Mouse (Mus musculus) frontal cortex, adult 2 months (tissue): Measurements from ENCODE around the gene Nipal4. TPM values are rescaled to one million over a fixed set of nuclear protein-coding genes. Genes with fewer than 3 reads are reported as not detected.
"Not testable (repeated sequence)": the region's sequence is repeated elsewhere in the genome, so short reads cannot be mapped to it uniquely, and the experiment has no call there.

Experiments
- DNase-seq, 2 experiments: peaks; one replicate each; pipeline ENCODE4 v3.0.0; 2022; ENCODE audit warnings: low spot score in 1 of 2; ENCODE audit errors: extremely low spot score in 1 of 2
- polyA plus RNA-seq: library from polyadenylated mRNA; depleted of rRNA; stranded (reverse); fragments of >200 nt; gene quantifications from 2 replicates; pipeline ENCODE4 v1.2.3, GENCODE M21; 2012; rRNA removed

Gene Nipal4
- 2.7 TPM in 2 replicates for polyA plus RNA-seq

DNA sequence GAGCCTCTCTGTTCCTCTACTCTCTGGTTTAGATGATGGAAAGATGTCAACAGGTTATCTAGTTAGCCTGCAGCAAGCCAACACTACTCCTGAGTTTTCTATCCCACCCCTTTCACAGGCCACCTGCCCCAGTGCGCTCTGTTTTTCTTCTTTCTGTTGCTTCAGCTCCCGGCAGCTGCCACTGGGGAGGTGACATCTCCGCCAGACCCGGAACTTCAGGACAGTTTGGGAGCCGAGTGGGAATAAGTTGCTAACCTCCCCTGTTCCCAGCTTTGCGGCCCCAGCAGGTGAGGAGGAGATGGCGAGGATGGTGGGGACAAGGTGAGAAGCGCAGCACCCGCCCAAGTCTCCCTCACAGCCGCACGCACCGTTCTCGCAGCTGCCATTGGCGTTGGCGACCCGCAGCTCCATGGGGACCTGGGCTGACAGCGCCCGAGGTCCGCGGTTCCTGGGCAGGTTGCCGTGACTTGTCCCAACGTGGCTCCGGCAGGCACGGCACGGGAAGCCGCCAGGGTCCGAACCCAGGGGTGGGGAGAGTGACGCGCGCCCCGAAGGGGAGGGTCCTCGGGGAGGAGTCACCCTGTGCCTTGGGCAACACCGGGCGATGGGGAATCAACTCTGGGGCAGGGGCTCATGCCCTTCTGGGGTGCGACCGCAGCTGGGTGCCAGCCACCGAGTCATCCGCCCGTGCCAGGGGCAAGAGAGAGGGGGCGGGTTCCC lies at the start of gene Nipal4:
Gene Nipal4 (minus strand): TSS at position 643 of the 720 bp plus-strand sequence.
- DNase-seq: peak in 1 of 2 experiments; percentile 11

DNA sequence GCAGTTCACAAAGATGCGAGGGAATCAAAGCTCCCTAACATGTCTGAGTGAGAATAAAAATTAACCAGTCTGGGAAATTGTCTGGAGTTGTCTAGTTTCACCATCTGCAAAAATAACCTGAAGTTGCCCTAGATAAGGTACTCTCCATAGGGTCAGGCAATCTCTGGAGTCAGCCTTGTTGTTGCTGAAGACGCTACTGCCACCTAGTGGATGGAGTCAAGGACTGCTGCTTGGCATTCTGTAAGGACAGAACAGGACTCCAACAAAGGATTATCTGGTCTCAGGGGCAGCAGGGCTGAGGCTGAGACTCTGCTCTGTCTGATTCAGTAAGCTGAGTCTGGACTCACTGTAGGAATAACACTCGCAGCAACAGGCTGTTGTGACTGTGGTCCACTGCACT lies 49.0 kb upstream of the Nipal4 start:
- DNase-seq: peak; percentile 55 to 84

DNA sequence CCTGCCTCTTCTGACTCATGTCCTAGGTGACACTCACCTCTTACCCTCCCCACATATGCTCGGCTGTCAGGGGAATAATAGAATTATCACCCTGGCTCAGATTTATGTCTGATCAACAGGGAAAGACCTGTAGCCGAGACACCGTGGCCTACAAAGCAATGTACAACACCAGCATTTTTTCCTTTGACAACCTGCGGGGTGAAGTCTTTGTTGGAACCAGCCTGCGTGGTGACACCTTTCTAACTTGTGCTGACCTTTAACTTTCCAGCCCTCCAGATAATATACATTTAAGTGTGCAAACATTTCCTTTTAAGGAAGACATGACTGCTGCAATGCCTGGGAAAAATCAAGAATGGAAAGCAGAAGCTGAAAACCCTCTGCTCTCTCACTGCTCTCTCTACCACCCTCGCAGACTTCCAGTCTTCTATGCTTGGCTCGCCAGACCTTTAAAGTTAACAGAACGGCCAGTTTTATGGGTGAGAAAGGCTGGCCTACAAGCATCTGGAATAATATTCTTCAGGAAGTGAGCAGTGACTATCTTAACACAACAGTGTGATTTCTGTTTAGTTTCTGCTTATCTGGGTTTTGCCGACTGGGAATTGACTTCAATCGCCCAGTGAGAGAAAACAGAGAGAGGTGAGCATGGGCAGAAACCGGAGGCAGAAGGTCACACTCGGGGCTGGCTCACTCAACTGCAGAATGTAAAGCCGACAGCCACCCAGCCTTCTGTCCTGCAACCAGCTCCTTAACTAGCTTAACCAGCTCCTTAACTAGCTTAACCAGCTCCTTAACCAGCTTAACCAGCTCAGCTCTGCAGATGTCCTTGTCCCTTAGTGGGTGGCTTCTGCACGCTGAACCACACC lies 48.3 kb upstream of the Nipal4 start:
- no peak for DNase-seq

DNA sequence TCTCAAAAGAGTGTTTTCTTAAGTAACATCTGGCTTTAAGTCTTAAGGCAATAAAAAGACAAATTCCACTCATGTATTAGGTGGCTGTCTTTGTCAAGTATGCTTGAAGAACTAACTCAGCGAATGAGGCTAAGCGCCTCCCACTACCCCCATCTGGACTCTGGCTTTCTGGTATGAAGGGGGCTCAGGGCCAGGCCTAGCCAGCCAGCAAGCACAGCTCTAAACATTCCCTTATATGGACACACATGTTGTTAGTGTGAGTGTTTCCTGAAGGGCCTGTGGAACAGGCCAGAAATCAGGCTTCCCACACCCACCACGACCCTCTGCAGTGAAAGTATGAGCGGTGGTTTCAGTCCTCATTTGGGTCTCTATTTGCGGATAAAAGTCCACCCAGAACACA lies 47.5 kb upstream of the Nipal4 start:
- no peak for DNase-seq

DNA sequence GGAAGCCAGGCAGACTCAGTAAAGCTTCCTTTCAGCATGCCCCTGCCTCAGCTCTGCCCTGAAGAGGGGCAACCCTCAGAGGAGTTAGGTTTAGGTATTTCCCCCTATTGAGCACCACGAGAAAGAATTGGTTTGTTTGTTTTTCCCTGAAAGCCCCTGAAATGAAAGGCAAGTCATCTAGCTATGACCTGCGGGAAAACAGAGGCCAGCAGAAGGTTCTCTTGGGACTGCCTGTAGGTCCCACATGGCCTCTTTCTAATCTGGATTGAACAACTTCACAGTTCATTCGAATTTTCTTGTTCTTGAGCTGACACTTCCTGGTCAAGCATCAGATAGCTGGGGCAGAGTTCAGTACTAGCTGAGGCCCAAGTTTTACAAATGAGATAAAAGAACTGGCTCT lies 45.5 kb upstream of the Nipal4 start:
- DNase-seq: no peak

DNA sequence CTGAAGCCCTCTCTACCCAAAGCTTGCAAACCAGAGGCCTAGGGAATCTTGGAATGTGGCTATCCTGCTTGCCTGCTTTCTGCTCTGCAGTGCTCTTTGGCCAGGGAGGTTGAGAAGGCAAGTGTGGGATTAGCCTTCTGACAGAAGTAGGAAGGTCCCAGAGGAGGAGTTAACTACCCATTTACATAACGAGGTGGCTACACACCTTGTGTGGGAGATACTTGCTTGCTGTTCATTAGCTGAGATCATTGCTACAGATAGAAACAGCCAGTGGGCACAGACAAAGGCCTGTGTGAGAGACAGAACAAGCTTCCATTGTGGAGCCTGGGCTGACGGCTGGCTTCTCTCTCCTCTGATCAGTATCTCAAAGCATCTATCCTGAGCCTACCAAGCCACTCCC lies 43.6 kb upstream of the Nipal4 start:
- DNase-seq: no peak

DNA sequence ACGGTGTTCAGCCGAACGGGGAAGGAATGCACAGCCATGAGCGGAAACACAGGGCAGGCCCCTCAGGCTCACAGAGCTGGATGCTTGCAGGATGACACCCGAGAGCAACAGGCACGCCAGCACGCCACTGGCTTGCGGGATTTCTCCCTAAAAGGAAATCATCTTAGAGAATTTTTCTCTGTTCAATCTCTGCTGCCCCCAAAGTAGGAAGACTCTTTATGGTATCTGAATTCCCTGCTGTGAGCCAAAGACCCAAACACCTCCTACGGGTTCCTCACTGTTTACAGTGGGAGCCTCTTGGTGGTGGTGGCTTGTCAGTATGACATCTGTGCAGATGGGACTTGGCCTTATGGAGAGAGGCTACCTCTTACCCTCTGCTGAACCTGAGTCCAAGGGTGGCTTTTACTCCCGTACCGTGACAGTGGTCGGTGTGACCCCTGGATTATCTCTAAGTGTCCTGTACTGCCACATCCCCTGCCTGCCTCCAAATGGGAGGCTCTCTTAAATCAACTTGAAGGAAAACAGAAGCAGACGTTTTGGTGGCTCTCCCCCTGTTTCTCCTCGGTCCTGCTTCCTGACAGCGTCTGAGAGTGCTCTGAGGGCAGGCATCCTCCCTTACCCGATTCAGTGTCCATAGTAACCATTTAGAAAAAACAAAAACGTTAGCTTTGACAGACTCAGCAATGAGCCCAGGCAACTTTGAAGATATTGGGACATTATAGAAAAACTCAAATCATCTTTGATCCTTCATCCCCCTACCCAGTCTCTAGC lies 39.5 kb upstream of the Nipal4 start:
- peak in 1 of 2 experiments; percentile 63 for DNase-seq

DNA sequence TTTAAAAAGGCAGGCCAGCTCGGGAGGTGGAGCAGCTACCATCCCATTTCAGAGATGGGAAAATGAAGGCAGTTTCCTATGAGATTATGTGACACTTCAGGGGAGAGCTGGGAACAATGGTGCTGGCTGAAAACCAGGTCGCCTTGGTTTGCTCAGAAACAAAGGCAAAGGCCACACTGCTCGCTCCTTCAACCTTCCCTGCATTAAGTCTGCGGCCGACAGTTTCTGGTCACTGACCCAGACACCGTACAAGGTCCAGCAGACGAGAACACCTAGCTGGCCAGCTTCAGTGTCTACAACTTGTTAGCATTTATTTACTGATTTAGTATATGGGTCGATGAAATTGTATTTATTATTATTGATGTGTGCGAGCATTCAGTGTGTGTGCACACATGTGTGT lies 38.5 kb upstream of the Nipal4 start:
- no peak for DNase-seq

DNA sequence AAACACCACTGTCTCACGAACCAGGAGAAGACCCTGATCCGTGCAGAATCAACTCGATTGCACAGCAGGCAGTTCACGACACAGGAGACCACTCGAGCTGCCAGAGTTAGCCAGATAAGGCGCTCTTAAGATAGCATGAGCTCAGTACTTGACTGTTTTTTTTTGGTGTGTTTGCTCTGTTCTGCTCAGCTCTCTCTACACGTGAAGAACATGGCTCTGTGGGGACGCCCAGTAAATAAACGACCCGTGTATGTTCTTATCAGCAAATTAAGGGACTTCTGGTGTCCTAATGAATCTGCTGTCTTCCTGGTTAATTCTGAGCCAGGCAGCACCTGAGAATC lies 36.2 kb upstream of the Nipal4 start:
- DNase-seq: no peak

DNA sequence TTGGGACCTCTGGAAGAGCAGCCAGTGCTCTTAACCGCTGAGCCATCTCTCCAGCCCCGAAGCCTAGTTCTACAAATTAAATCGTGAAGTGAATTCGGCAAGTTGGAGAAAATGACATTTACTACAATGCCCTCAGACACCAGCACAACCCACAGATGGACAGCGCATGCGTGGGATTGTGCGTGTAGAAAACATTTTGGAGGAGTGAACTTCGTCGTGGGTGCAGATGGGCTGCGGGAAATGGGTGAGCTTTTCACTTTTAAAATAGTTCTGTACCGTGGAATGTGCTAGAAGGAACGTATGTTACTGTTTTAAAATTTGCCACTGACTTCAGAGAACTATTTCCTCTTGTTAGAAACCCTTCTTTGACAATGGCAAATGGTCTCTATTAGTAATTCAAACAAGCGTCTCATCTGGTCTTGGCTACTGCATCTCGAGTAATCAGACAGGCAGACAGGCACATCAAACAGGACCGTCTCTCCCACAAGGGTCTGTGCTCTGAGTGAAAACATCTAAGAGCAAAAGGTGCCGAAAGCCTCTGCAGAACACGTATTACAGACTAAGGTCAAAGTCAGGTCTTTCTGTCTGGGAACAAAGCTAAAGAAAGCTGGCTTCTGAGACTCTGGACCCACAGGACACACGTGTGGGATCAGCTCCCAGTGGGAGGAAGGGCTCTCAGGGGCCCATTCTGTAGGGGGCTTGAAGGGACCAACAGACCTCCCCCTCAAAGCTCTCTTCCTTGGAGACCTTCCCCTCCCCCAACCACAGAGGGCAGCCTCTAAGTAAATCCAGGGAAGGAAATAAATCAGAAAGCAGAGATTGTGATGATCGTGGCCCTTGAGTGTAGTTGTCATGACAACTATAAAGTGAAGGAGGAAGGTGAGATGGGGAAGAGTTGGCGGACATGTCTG lies 35.6 kb upstream of the Nipal4 start:
- DNase-seq: peak; percentile 67 to 83

DNA sequence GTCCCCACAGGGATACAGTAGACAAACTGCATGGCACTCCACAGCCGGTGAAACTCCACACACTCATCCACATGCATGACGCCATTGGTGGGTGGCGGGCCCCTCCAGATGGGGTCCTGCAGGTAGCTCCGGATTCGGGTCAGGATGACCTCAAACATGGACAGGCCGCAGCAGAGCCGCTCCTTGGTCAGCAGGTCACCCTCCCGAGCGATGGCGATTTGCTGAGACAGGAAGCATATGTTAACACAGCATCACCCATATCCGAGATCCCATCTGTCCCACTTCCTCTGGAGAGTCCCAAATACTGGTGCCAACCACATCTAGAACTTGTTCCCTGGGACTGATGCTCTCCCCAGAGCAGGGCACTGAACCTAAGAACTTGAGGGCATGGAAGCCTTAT lies 34.4 kb upstream of the Nipal4 start:
- DNase-seq: no peak

DNA sequence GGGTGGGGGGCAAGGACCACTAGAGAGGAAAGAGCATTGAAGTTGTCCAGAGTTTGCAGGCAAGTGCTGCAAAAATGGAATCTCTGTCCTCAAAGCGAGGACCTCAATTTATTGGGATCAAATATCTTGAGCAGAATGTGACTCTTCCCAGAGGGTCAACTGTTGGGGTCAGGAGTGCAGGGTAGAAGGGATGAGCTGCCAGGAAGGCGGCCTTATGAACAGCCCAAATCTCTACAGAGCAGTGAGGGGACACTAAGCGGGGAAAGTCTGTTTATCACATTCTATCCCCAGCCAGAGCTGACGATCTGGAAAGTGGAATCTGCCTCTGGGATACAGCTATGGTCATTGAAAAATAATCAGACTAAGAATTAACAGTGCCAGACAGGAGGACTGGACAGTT lies 27.9 kb upstream of the Nipal4 start:
- DNase-seq: no peak

DNA sequence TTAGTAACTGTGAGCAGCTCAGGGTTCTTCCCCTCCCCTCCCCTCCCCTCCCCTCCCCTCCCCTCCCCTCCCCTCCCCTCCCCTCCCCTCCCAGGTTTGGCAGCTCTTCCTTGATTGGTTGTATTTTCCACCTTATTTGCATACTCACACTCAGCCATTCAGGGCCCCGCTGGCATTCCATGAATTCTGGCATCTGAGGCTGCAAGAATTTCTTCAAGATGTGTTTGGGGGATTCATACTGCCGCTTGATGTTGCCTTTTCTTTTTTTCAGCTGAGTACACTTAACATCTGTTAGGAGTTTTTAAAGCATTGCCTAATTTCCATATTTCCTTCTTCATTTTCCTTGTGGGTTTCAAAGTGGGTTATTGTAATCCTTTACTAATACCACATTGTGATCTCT lies 22.0 kb upstream of the Nipal4 start:
- DNase-seq: peak in 1 of 2 experiments; percentile 39

DNA sequence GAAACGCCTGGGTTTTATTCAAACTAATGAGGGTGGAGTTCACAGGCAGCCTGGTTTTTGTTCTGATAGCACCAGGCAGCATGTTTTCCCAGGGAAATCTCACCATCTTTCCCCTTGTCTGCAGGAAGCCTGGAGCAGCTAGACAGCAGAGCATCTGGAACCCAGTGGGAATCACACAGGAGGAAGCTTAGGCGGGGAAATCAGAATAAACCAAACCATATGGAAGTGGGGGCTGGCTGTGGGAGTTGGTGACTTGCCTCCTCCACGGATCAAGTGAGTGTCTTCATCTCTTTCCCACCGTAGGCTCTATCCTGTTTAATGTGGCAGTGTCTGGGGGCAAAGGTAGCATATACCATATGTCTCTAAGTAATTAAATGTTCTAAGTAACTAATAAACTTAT lies 19.2 kb upstream of the Nipal4 start:
- DNase-seq: peak in 1 of 2 experiments; percentile 68

DNA sequence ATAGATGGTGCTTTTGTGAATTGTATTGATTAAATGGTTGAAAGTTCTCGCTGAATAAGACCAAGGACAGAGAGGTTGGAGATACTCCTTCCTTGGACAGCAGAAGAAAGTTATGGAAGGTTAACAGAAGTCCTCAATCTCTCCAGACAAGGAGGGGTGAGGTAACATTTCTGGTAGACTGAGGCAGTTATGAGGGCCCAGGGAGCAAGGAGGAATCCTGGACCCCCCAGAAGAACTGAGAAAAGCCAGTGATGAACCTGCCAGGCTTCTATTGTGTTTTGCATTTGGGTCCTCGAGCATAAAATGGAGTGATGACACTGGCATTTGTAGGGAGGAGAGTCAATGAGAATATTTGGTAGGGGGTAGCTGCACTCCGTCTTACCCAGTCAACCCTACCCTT lies 18.6 kb upstream of the Nipal4 start:
- no peak for DNase-seq

DNA sequence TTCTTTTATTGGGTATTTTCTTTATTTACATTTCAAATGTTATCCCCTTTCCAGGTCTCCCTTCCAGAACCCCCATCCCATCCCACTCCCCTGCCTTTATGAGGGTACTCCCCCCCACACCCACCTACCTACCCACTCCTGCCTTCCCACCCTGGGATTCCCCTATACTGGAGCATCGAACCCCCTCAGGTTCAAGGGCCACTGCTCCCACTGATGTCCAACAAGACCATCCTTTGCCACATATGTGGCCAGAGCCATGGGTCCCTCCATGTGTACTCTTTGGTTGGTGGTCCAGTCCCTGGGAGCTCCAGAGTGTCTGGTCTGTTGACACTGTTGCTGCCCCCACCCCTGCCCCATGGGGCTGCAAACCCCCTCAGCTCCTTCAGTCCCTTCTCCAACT lies 15.7 kb upstream of the Nipal4 start:
- not testable (repeated sequence) for DNase-seq

DNA sequence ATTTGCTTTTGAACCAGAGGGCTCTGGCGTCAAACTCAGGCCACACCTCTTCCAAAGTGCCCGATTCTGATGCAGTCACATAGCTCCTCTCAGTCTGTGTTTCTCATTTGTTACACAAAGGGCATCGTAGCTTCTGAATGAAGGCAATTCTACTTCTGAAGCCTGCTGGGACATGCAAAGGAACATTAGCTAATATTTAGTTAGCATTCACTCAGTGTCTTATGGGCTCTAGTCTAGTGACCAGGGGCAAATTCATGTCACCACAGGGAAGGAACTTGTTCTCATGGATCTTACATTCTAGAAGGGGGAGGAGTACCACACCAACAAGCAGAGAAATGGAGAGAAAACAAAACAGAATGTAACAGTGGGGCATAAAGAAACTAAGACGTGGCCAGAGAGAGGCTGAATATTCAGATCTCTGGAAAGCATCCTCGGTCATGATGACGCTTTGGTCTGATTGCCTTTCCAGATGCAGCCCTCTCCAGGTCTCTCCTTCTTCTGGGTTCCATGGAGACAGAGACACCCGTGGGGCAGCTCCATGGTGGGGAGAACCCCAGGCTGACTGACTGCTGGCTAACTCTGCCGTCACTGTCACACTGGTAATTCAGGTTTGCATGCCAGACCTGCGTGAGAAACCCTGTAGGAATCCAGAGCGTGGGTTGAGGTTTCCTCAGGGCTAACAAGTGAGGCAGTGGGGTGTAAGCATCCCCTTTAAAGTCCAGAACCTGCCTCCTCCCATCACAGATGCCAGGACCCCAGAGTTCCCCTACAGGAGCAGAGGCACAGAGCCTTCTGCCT lies 11.1 kb upstream of the Nipal4 start:
- no peak for DNase-seq

DNA sequence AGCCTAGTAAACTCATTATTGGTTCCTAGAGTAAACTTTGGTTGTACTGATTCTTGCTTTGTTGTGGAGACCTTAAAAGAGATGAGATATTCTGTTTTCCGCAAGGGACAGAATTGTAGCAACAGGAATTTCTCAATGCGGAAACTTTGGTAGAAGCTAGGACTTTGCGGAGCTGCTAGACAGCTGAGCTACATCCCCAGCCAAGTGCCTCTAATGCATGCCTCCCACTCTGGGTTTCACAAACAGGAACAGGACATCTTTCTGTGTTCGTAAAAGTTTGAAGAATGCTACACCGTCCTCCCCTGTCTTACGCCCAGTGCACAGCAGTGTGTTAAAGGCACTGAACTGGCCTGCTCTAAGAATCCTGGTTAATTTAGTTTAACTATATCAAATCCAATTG lies 9.8 kb upstream of the Nipal4 start:
- DNase-seq: no peak

DNA sequence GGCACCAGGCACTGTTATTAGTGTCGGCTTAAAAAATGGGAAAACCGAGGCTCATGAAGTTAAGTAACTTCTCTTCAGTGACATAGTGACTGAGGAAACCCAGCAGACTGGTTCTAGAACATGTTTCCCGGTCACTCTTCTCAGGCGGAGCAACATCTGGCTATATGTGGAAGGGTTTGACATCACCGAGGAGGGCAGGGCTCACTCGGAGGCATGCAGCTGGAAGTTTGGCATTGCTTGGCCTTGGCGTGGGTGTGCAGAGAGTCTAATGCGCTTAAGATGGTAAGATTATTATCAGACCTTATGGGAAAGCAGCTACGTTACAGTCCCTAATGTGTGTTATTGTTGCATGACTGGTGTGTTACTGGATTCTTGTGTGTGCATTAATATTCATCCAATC lies 5.8 kb upstream of the Nipal4 start:
- DNase-seq: no peak
